Mouse (Mus musculus) liver, embryonic 14.5 days (tissue): Measurements from ENCODE around the gene Nlrp4c. TPM values are rescaled to one million over a fixed set of nuclear protein-coding genes. Genes with fewer than 3 reads are reported as not detected.

ENCODE experiments used
- ATAC-seq: fragments of 200-750 bp; cut with Nextera tagmentation; 2 replicates; pipeline ENCODE4 v1.8.0; 2017; ENCODE audit warnings: moderate number of reproducible peaks, mild to moderate bottlenecking, moderate library complexity; ENCODE audit not compliant: insufficient read depth
- DNase-seq, 3 experiments: peaks; one replicate each; pipeline ENCODE4 v3.0.0-alpha.2; 2012 to 2013; ENCODE audit warnings: low read depth in 3 of 3, low spot score in 3 of 3
- H3K27ac ChIP-seq: fragments of 300-500 bp; sonication (generic); 2 replicates; pipeline ENCODE4 v1.5.1; 2014; ENCODE audit warnings: moderate library complexity, mild to moderate bottlenecking, control low read depth, inconsistent platforms
- H3K27me3 ChIP-seq: fragments of 300-500 bp; sonication (generic); 2 replicates; pipeline ENCODE4 v1.6.1; 2014; ENCODE audit warnings: mild to moderate bottlenecking, low read length, moderate library complexity; ENCODE audit not compliant: control insufficient read depth, insufficient read depth
- H3K36me3 ChIP-seq: fragments of 300-500 bp; sonication (generic); replicated peaks from 2 replicates; pipeline ENCODE4 v1.6.1; 2014; ENCODE audit warnings: low read depth; ENCODE audit not compliant: control insufficient read depth, insufficient read depth
- H3K4me1 ChIP-seq, 2 experiments: fragments of 200-500 bp in 1 of 2; fragments of 300-500 bp in 1 of 2; sonication (generic) in 1 of 2; replicated peaks; 2 replicates each; pipeline ENCODE4 v1.6.1; 2012 to 2014; ENCODE audit warnings: antibody characterized with exemption in 1 of 2, inconsistent platforms in 1 of 2, low read length in 1 of 2; ENCODE audit not compliant: control insufficient read depth in 2 of 2, insufficient read depth in 2 of 2
- H3K4me2 ChIP-seq: fragments of 300-500 bp; sonication (generic); 2 replicates; pipeline ENCODE4 v1.6.1; 2014; ENCODE audit warnings: low read depth, mild to moderate bottlenecking, control low read depth, moderate library complexity
- H3K4me3 ChIP-seq, 2 experiments: fragments of 200-500 bp in 1 of 2; fragments of 300-500 bp in 1 of 2; sonication (generic) in 1 of 2; 2 replicates each; pipeline ENCODE4 v1.5.1; 2012 to 2014; ENCODE audit warnings: low read depth in 2 of 2, low read length in 2 of 2, mild to moderate bottlenecking in 2 of 2, control low read depth in 1 of 2, inconsistent platforms in 1 of 2, moderate library complexity in 1 of 2; ENCODE audit not compliant: insufficient read depth in 1 of 2
- H3K9ac ChIP-seq: fragments of 300-500 bp; sonication (generic); replicated peaks from 2 replicates; pipeline ENCODE4 v1.6.1; 2014; ENCODE audit warnings: mild to moderate bottlenecking, control low read depth, moderate library complexity
- H3K9me3 ChIP-seq: fragments of 300-500 bp; sonication (generic); 2 replicates; pipeline ENCODE4 v1.6.1; 2016; ENCODE audit warnings: low read length, mixed read lengths; ENCODE audit not compliant: control insufficient read depth
- CTCF ChIP-seq: IDR thresholded peaks from 2 replicates; pipeline ENCODE4 v1.5.1; 2016; ENCODE audit warnings: antibody characterized with exemption, low read depth, control low read depth
- EP300 ChIP-seq: IDR thresholded peaks from 2 replicates; pipeline ENCODE4 v1.6.1; 2016; ENCODE audit warnings: antibody characterized with exemption, low read depth
- WGBS: fragments of 180-500 bp; shearing (Covaris S2); extraction: QIAGEN DNeasy Blood & Tissue Kit; methylation state at CpG from one replicate; pipeline ENCODE4 v1.1.7; 2014; ENCODE audit not compliant: insufficient replicate concordance; 5-methylcytosine and 5-hydroxymethylcytosine counted together
- polyA plus RNA-seq, 2 experiments: library from polyadenylated mRNA; depleted of rRNA in 1 of 2; stranded (reverse) in 1 of 2; unstranded in 1 of 2; fragments of >200 nt; fragmentation: Nextera tagmentation in 1 of 2; extraction: Ambion mirVana in 1 of 2; gene quantifications; 2 replicates each; pipeline versions ENCODE4 v1.2.1 to v1.2.3; 2012 to 2014

Nlrp4c gene
- polyA plus RNA-seq, 2 experiments: not detected

DNA sequence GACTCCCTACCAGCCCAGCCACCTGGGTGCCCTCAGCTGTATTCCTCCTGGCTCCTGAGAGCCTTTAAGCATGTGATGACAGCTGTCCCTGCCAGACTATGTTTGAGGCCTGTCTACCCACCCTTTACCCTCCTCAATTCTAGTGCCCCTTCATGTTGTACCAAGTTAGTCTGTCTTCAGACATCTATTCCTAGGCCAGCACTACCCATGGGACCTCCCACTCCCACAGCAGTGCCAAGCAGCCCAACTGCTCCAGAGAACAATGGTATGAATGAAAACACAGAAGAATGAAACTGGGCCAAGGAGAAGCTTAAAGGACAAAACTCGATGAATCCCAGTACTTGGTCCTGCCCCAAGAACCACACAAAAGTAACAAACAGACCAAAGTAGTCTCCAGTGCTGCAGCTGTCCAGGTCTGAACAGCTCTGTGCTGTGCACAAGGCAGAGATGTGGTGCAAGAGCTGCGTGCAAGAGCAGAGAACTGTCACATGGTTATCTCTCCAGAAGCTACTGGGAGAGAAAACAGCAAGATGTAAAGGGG, 99.1 kb downstream of the Nlrp4c start:
- ATAC-seq (peak; percentile 59), DNase-seq (no peak)
- no peaks in the 10 kb centered on the region for H3K27me3 ChIP-seq
- H3K4me1 ChIP-seq: peaks cover 20 to 41% of the 10 kb centered on the region in 2 experiments
- no peaks in the 10 kb centered on the region for H3K9me3 ChIP-seq
- no peak overlapping the region for H3K9ac ChIP-seq
- no peaks in the 10 kb centered on the region for H3K36me3 ChIP-seq
- no peak overlapping the region for H3K4me3 ChIP-seq
- WGBS: 29% methylated on average over 2 of the region's 2 CpGs
- TF ChIP-seq CTCF (no peak), EP300 (no peak)
- H3K27ac ChIP-seq: no peak overlapping the region
- H3K4me2 ChIP-seq: no peak overlapping the region

DNA sequence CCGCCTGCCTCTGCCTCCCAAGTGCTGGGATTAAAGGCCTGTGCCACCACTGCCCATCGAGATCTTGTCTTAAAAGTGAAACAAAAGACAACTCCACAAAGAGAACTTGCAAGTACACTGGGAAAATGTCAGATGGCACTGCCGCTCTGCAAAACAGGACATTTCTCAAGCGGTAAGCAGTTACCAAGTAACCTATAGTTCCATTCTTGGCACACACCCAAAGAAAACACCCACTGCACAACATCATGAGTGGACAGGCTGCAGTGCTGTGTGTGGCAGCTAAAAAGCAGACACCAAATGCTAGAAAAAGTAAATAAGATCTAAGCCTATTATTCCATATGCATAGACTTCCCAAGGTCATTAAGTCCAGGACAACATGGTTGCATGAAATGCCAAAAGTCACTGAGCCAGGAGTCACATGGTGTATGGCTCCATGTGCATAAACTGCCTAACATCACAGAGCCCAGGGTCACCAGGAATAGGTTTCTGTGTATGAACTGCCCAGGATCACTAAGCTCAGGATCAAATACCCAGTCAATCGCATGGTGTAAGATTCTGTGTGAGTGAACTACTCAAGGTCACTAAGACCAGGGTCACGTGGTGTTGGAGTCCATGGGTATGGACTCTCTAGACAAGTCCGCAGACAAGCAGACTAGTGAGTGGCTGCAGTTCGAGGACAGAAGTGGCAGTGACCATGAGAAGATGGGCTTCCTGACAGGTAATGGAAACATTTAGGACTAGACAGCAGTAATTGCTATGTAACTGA, 100.6 kb downstream of the Nlrp4c start:
- no peaks in the 10 kb centered on the region for H3K27me3 ChIP-seq
- no peak overlapping the region for H3K4me3 ChIP-seq
- H3K4me2 ChIP-seq: no peak overlapping the region
- no peak for ATAC-seq
- TF ChIP-seq CTCF (no peak), EP300 (no peak)
- H3K27ac ChIP-seq: no peak overlapping the region
- H3K9ac ChIP-seq: no peak overlapping the region; the same call in 1 of the 2 replicates
- no peaks in the 10 kb centered on the region for H3K36me3 ChIP-seq
- no peak for DNase-seq
- H3K9me3 ChIP-seq: no peaks in the 10 kb centered on the region
- WGBS: 68% methylated on average over 8 of the region's 8 CpGs
- H3K4me1 ChIP-seq: peaks cover 20 to 41% of the 10 kb centered on the region in 2 experiments

DNA sequence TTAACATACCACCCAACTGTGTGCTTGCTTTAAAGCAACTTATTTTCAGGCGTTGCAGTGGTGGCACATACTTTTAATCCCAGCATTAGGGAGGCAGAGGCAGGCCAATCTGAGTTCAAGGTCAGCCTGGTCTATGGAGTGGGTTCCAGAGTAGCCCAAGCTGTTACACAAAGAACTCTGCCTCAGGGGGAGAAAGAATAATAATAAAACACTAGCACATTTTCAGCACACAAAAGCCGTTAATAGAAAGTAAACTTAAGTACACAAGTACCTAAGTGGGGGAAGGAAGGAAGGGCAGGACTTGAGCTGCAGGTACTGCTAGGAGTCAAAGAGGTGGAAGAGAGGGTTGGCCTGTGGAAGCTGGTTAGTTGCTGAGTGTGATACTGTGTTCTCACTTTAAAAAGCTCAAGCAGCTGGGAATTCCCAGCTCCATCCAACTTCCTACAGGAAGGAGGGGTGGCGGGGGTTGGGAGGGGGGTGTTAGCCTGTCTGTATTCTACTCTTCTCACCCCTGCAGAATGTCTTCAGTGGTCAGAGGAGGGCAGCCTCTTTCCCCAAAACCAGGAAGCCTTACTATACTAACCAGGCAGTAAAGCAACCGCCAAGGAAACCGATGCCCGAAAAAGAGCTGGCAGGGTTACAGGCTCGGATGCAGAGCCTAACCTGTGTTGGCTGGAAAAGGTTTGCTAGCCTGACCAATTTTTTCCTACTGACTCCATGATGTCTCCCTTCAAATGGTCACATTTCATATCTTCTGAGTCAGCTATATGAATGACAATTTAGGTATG, 101.4 kb downstream of the Nlrp4c start:
- H3K4me3 ChIP-seq: no peak overlapping the region
- H3K36me3 ChIP-seq: no peaks in the 10 kb centered on the region
- H3K4me2 ChIP-seq: no peak overlapping the region
- DNase-seq (no peak), ATAC-seq (no peak; the same call in 1 of the 2 replicates)
- H3K4me1 ChIP-seq: peaks cover 20 to 46% of the 10 kb centered on the region in 2 experiments
- no peaks in the 10 kb centered on the region for H3K9me3 ChIP-seq
- no peak for TF ChIP-seq CTCF
- no peak for TF ChIP-seq EP300
- no peak overlapping the region for H3K9ac ChIP-seq
- H3K27me3 ChIP-seq: no peaks in the 10 kb centered on the region
- no peak overlapping the region for H3K27ac ChIP-seq
- 70% methylated on average over 7 of the region's 7 CpGs for WGBS

DNA sequence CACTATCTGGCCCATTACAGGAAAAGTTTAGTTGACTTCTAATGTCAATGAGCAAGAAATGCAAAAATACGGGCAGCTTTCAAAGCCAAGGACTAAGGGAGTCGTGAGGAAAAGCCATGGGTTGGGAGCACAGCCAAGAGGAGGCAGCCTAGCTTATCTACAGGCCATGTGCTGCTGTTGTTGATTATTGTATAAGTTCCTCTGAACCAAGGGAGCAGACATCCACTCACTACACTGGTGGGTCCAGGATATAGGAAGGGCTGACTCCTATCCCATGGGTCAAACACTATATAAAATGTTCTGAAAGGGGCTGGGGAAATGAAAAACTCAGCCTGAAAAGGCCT, 102.0 kb downstream of the Nlrp4c start:
- no peaks in the 10 kb centered on the region for H3K36me3 ChIP-seq
- peaks cover 20 to 46% of the 10 kb centered on the region in 2 experiments for H3K4me1 ChIP-seq
- H3K27me3 ChIP-seq: no peaks in the 10 kb centered on the region
- no peak overlapping the region for H3K9ac ChIP-seq
- ATAC-seq (peak; percentile 33), DNase-seq (no peak)
- H3K4me2 ChIP-seq: no peak overlapping the region
- WGBS: 27% methylated on average over 2 of the region's 2 CpGs
- TF ChIP-seq CTCF (no peak), EP300 (no peak)
- H3K4me3 ChIP-seq: no peak overlapping the region
- H3K9me3 ChIP-seq: no peaks in the 10 kb centered on the region
- no peak overlapping the region for H3K27ac ChIP-seq

DNA sequence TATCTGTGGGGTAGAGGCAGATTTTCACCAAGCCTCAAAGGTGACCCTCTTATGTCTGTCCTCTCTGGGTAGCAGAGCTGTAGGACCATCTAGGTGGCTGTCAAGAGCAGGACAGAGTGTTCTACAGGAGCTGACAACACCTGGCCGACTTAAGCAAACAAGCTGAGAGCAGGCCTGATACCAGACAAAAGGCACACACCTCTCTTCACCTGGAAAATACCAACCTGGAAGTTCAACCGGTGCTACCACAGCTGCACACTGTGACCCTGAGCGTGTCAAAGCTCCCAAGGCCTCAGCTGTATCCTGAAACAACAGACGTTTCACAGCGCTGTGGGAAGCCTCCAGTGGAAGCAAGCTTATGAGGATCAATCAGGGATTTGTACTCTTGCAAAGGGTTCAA, 102.7 kb downstream of the Nlrp4c start:
- Histone ChIP-seq H3K27ac (no peak overlapping the region), H3K4me2 (no peak overlapping the region), H3K9ac (no peak overlapping the region), H3K9me3 (no peaks in the 10 kb centered on the region), H3K36me3 (no peaks in the 10 kb centered on the region), H3K4me1 (peaks cover 20 to 48% of the 10 kb centered on the region in 2 experiments), H3K27me3 (no peaks in the 10 kb centered on the region), H3K4me3 (no peak overlapping the region)
- 55% methylated on average over 5 of the region's 5 CpGs for WGBS
- TF ChIP-seq CTCF (no peak), EP300 (no peak)
- no peak for ATAC-seq
- no peak for DNase-seq
